8 mouse cellular contexts compared by ENCODE assay signal in genomic region chr11:98075195-98075808, GRCm38 (mm10). TPM values are rescaled to one million over a fixed set of nuclear protein-coding genes. Genes with fewer than 3 reads are reported as not detected.
DNase-seq lines count a peak whose midpoint lies in the region; ATAC-seq and TF ChIP-seq lines count a peak whose summit lies in the region.

No protein-coding gene starts in this region.

- 0 out of 2 replicates have a peak, but pooled peaks have one; percentile 49 for TF ChIP-seq EP300 in heart, adult 2 months (IDR thresholded peaks at IDR 0.05; ENCODE audit: insufficient read depth, low read depth, low read length)

- ATAC-seq in embryonic facial prominence, embryonic 11.5 days (replicated peaks; ENCODE audit: insufficient number of reproducible peaks, low FRiP score, low TSS enrichment, low read depth), result no peak
- ATAC-seq in midbrain, postnatal 0 days (ENCODE audit: low FRiP score), result peak; percentile 58; the same call in 1 of the 2 replicates

- no peaks in the 10 kb centered on the region for H3K9me3 ChIP-seq in embryonic facial prominence, embryonic 11.5 days (replicated peaks; ENCODE audit: control insufficient read depth, low read length)
- H3K9me3 ChIP-seq in limb, embryonic 10.5 days (replicated peaks), result no peaks in the 10 kb centered on the region
- H3K9me3 ChIP-seq in midbrain, postnatal 0 days (ENCODE audit: low read length), result no peaks in the 10 kb centered on the region

- no peak overlapping the region for H3K4me2 ChIP-seq in embryonic facial prominence, embryonic 11.5 days (ENCODE audit: low read depth, low read length)
- 0 out of 2 replicates have a peak overlapping the region, but pooled peaks have one; percentile 22 for H3K4me2 ChIP-seq in midbrain, postnatal 0 days (ENCODE audit: low read depth, low read length, poor library complexity, severe bottlenecking)

- no peak overlapping the region for H3K4me3 ChIP-seq in embryonic facial prominence, embryonic 11.5 days (ENCODE audit: low read depth, low read length)
- H3K4me3 ChIP-seq in heart, adult 2 months, result no peak overlapping the region
- H3K4me3 ChIP-seq in kidney, adult 2 months (ENCODE audit: insufficient read depth, low read depth, low read length), result no peak overlapping the region
- no peak overlapping the region for H3K4me3 ChIP-seq in limb, embryonic 10.5 days
- no peak overlapping the region for H3K4me3 ChIP-seq in midbrain, postnatal 0 days (ENCODE audit: low read depth, low read length)
- H3K4me3 ChIP-seq in spleen, adult 2 months (ENCODE audit: extremely low read depth, insufficient read depth, insufficient read length), result no peak overlapping the region

- no peaks in the 10 kb centered on the region for H3K79me2 ChIP-seq in heart, adult 2 months (replicated peaks; ENCODE audit: control insufficient read depth, insufficient read depth, low read length)

- H3K36me3 ChIP-seq in embryonic facial prominence, embryonic 11.5 days (replicated peaks; ENCODE audit: control insufficient read depth, insufficient read depth, low read depth, low read length), result no peaks in the 10 kb centered on the region
- H3K36me3 ChIP-seq in heart, adult 2 months (ENCODE audit: control insufficient read depth, insufficient read depth, low read length), result no peaks in the 10 kb centered on the region
- no peaks in the 10 kb centered on the region for H3K36me3 ChIP-seq in kidney, adult 2 months (ENCODE audit: control insufficient read depth, insufficient read depth, low read length)
- no peaks in the 10 kb centered on the region for H3K36me3 ChIP-seq in limb, embryonic 10.5 days
- no peaks in the 10 kb centered on the region for H3K36me3 ChIP-seq in midbrain, postnatal 0 days (ENCODE audit: insufficient read depth, low read length)
- no peaks in the 10 kb centered on the region for H3K36me3 ChIP-seq in spleen, adult 2 months (ENCODE audit: control insufficient read depth, insufficient read depth, low read length)

- TF ChIP-seq POLR2A in heart, adult 2 months (IDR thresholded peaks at IDR 0.05; ENCODE audit: insufficient read depth, low read depth, low read length), result no peak
- TF ChIP-seq POLR2A in kidney, adult 2 months (IDR thresholded peaks at IDR 0.05; ENCODE audit: low read depth, low read length), result no peak
- no peak for TF ChIP-seq POLR2A in spleen, adult 2 months (IDR thresholded peaks at IDR 0.05; ENCODE audit: low read depth, low read length)

- H3K27ac ChIP-seq in embryonic facial prominence, embryonic 11.5 days (replicated peaks; ENCODE audit: low read depth, low read length), result no peak overlapping the region
- H3K27ac ChIP-seq in heart, adult 2 months, result no peak overlapping the region
- no peak overlapping the region for H3K27ac ChIP-seq in kidney, adult 2 months (ENCODE audit: insufficient read depth, low read depth, low read length)
- H3K27ac ChIP-seq in limb, embryonic 10.5 days, result no peak overlapping the region
- no peak overlapping the region for H3K27ac ChIP-seq in midbrain, postnatal 0 days (ENCODE audit: low read depth, low read length)
- no peak overlapping the region for H3K27ac ChIP-seq in spleen, adult 2 months (ENCODE audit: insufficient read depth, low read length)

- H3K9ac ChIP-seq in embryonic facial prominence, embryonic 11.5 days (replicated peaks; ENCODE audit: low read length), result no peak overlapping the region
- no peak overlapping the region for H3K9ac ChIP-seq in heart, adult 2 months (ENCODE audit: low read depth, low read length)
- H3K9ac ChIP-seq in midbrain, postnatal 0 days (replicated peaks; ENCODE audit: low read length, poor library complexity, severe bottlenecking), result no peak overlapping the region

- 22% methylated on average over 13 of the region's 13 CpGs for WGBS in embryonic facial prominence, embryonic 11.5 days
- 18% methylated on average over 13 of the region's 13 CpGs for WGBS in heart, adult 2 months
- 11% methylated on average over 13 of the region's 13 CpGs for WGBS in kidney, adult 2 months
- 25% methylated on average over 13 of the region's 13 CpGs for WGBS in limb, embryonic 10.5 days
- 17% methylated on average over 13 of the region's 13 CpGs for WGBS in midbrain, postnatal 0 days
- WGBS in spleen, adult 2 months, result 23% methylated on average over 13 of the region's 13 CpGs

- intact Hi-C loops in heart, adult 2 months (cut with DNase I), result loop anchor here (1.0 kb wide), 2 partner anchors 44 to 176 kb away; no protein-coding TSS in a partner anchor

- no peaks in the 10 kb centered on the region for H3K27me3 ChIP-seq in embryonic facial prominence, embryonic 11.5 days (ENCODE audit: control insufficient read depth, insufficient read depth, low read length)
- H3K27me3 ChIP-seq in heart, adult 2 months (ENCODE audit: control insufficient read depth, insufficient read depth, low read length), result no peaks in the 10 kb centered on the region
- no peaks in the 10 kb centered on the region for H3K27me3 ChIP-seq in kidney, adult 2 months (replicated peaks; ENCODE audit: control insufficient read depth, insufficient read depth, low read length)
- H3K27me3 ChIP-seq in limb, embryonic 10.5 days (ENCODE audit: low read depth, poor library complexity, severe bottlenecking), result no peaks in the 10 kb centered on the region
- no peaks in the 10 kb centered on the region for H3K27me3 ChIP-seq in midbrain, postnatal 0 days (ENCODE audit: insufficient read depth, low read length)
- H3K27me3 ChIP-seq in spleen, adult 2 months (ENCODE audit: control insufficient read depth, insufficient read depth, low read length), result no peaks in the 10 kb centered on the region

- TF ChIP-seq CTCF in heart, adult 2 months (IDR thresholded peaks at IDR 0.05), result peak; percentile 96
- TF ChIP-seq CTCF in kidney, adult 2 months (conservative IDR thresholded peaks at IDR 0.05; ENCODE audit: insufficient read depth, insufficient read length, low read depth, low read length), result peak; percentile 81
- peak; percentile 95 for TF ChIP-seq CTCF in midbrain, postnatal 0 days (IDR thresholded peaks at IDR 0.05)
- TF ChIP-seq CTCF in spleen, adult 2 months (IDR thresholded peaks at IDR 0.05; ENCODE audit: extremely low read depth, insufficient read depth, insufficient read length, insufficient replicate concordance), result peak; percentile 65; the same call in 1 of the 2 replicates

- DNase-seq in 3134 (ENCODE audit: extremely low read depth, insufficient read length, low spot score), result peak; percentile 69
- peak; percentile 87 for DNase-seq in adrenal gland, postnatal 25 days
- DNase-seq in embryonic facial prominence, embryonic 11.5 days (ENCODE audit: low spot score), result peak; percentile 92
- DNase-seq in heart, adult 2 months, result peak; percentile 84 to 90
- DNase-seq in kidney, adult 2 months, result peak; percentile 86
- peak; percentile 93 for DNase-seq in limb, embryonic 10.5 days (ENCODE audit: low spot score)
- DNase-seq in midbrain, postnatal 0 days (ENCODE audit: low spot score), result peak; percentile 89
- peak; percentile 64 to 85 for DNase-seq in spleen, adult 2 months (ENCODE audit: low read depth in 1 of 2, low spot score in 2 of 2)

- H3K4me1 ChIP-seq in embryonic facial prominence, embryonic 11.5 days (ENCODE audit: control insufficient read depth, insufficient read depth, low read length), result no peaks in the 10 kb centered on the region
- peaks cover 4% of the 10 kb centered on the region for H3K4me1 ChIP-seq in heart, adult 2 months (ENCODE audit: control insufficient read depth, insufficient read depth, low read length)
- H3K4me1 ChIP-seq in kidney, adult 2 months (ENCODE audit: control insufficient read depth, insufficient read depth, low read length), result no peaks in the 10 kb centered on the region
- H3K4me1 ChIP-seq in limb, embryonic 10.5 days, result peaks cover 3% of the 10 kb centered on the region; the same call in 1 of the 2 replicates
- no peaks in the 10 kb centered on the region for H3K4me1 ChIP-seq in midbrain, postnatal 0 days (ENCODE audit: insufficient read depth, low read length)
- no peaks in the 10 kb centered on the region for H3K4me1 ChIP-seq in spleen, adult 2 months (ENCODE audit: control insufficient read depth, insufficient read depth, insufficient read length)

RNA-seq across cellular contexts. Expression of gene Stac2, which starts 22.0 kb away (rescaled TPM):
- total RNA-seq in adrenal gland, postnatal 25 days (2021), result 1.9 and 2.2 TPM in 2 replicates
- polyA plus RNA-seq in embryonic facial prominence, embryonic 11.5 days (2014; fragmentation: Nextera tagmentation; extraction: Ambion mirVana), result 0.18 and 0.69 TPM in 2 replicates
- total RNA-seq in heart, adult 2 months (2021), result under 1 TPM; 0.10 to 0.20 TPM
- polyA plus RNA-seq in heart, adult 2 months (2012; rRNA removed), result 0.09 and 0.35 TPM in 2 replicates
- 0.05 and 0.42 TPM in 2 replicates for polyA plus RNA-seq in kidney, adult 2 months (2012; rRNA removed)
- 0.28 and 0.56 TPM in 2 replicates for polyA plus RNA-seq in limb, embryonic 10.5 days (2016; fragmentation: Nextera tagmentation; extraction: Ambion mirVana)
- total RNA-seq in midbrain, postnatal 0 days (2014; rRNA removed), result 4.4 and 8.3 TPM in 2 replicates
- polyA plus RNA-seq in midbrain, postnatal 0 days (2015; fragmentation: Nextera tagmentation; extraction: Ambion mirVana), result 3.5 and 4.1 TPM in 2 replicates
- polyA plus RNA-seq in spleen, adult 2 months (2012; rRNA removed), result 6.3 and 6.6 TPM in 2 replicates

RNA-seq across cellular contexts. Expression of gene Rpl19, which starts 48.8 kb away (rescaled TPM):
- 1,136 and 1,344 TPM in 2 replicates for total RNA-seq in adrenal gland, postnatal 25 days (2021)
- polyA plus RNA-seq in embryonic facial prominence, embryonic 11.5 days (2014; fragmentation: Nextera tagmentation; extraction: Ambion mirVana), result 1,089 and 1,111 TPM in 2 replicates
- 100 to 1,000 TPM; 505 to 604 TPM for total RNA-seq in heart, adult 2 months (2021)
- polyA plus RNA-seq in heart, adult 2 months (2012; rRNA removed), result 348 and 422 TPM in 2 replicates
- 503 and 653 TPM in 2 replicates for polyA plus RNA-seq in kidney, adult 2 months (2012; rRNA removed)
- 1,186 and 1,476 TPM in 2 replicates for polyA plus RNA-seq in limb, embryonic 10.5 days (2016; fragmentation: Nextera tagmentation; extraction: Ambion mirVana)
- 597 and 686 TPM in 2 replicates for total RNA-seq in midbrain, postnatal 0 days (2014; rRNA removed)
- polyA plus RNA-seq in midbrain, postnatal 0 days (2015; fragmentation: Nextera tagmentation; extraction: Ambion mirVana), result 591 and 620 TPM in 2 replicates
- polyA plus RNA-seq in spleen, adult 2 months (2012; rRNA removed), result 555 and 724 TPM in 2 replicates

RNA-seq across cellular contexts. Expression of gene Cacnb1, which starts 52.5 kb away (rescaled TPM):
- total RNA-seq in adrenal gland, postnatal 25 days (2021), result 7.4 and 10.4 TPM in 2 replicates
- polyA plus RNA-seq in embryonic facial prominence, embryonic 11.5 days (2014; fragmentation: Nextera tagmentation; extraction: Ambion mirVana), result 6.5 and 6.6 TPM in 2 replicates
- 1 to 10 TPM; 5.9 to 6.1 TPM for total RNA-seq in heart, adult 2 months (2021)
- 10.0 and 10.5 TPM in 2 replicates for polyA plus RNA-seq in heart, adult 2 months (2012; rRNA removed)
- polyA plus RNA-seq in kidney, adult 2 months (2012; rRNA removed), result 6.1 and 7.6 TPM in 2 replicates
- polyA plus RNA-seq in limb, embryonic 10.5 days (2016; fragmentation: Nextera tagmentation; extraction: Ambion mirVana), result 3.4 and 6.5 TPM in 2 replicates
- total RNA-seq in midbrain, postnatal 0 days (2014; rRNA removed), result 89.1 and 96.4 TPM in 2 replicates
- 61.1 and 63.2 TPM in 2 replicates for polyA plus RNA-seq in midbrain, postnatal 0 days (2015; fragmentation: Nextera tagmentation; extraction: Ambion mirVana)
- 8.5 and 8.9 TPM in 2 replicates for polyA plus RNA-seq in spleen, adult 2 months (2012; rRNA removed)
